Mouse (Mus musculus) embryonic stem cell, embryonic (primary cell): ENCODE measurements at regions not wholly inside any gene's neighbourhood (a gene's known extent, or its start where the extent isn't known, plus 50 kb on each side); places are given as distances from the start of the nearest gene placed in this dataset.

ENCODE experiments used
- CTCF ChIA-PET, 4 experiments: fragments of 300-600 bp in 2 of 4; fragments of 350-600 bp in 2 of 4; sonication (Branson Sonifier 250); formaldehyde crosslinking; loops; one replicate each; lab custom pipeline; 2022; ENCODE audit warnings: inconsistent platforms in 2 of 4; lab: Charles Lee
- POLR2A ChIA-PET, 4 experiments: fragments of 300-600 bp in 2 of 4; fragments of 350-600 bp in 2 of 4; sonication (Branson Sonifier 250); formaldehyde crosslinking; loops; one replicate each; lab custom pipeline; 2022; ENCODE audit warnings: antibody characterized with exemption in 4 of 4, inconsistent platforms in 1 of 4; lab: Charles Lee

DNA sequence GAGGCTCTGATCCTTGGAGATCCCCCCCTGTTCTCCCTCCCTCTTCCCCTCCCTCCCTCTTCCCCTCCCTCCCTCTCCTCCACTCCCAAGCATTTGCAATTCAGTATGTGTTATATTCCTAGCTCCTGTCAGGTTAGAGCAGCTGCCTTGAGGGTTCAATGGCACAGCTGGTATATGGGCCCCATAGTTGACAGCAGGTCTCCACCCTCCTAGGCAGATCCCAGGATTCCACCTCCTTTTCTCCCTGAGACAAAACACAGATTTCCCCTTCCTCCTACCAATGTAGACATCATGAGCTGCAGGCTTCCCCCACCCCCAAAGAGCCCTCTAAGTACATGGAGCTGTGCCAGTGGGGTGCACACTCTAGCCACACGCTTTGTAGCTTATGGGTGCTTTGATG lies 137.8 kb downstream of the Unc5cl start:
- ChIA-PET POLR2A (interaction anchor here in 2 of 4 experiments (0.6 to 1.2 kb wide), 2 partner anchors 75 to 125 kb away, joined by 4 read pairs; no protein-coding TSS in a partner anchor), CTCF (interaction anchor here (0.6 to 1.6 kb wide), 10 partner anchors 9 to 1309 kb away, joined by 3 to 10 read pairs (median 4); no protein-coding TSS in a partner anchor)

GRCm38 (mm10) chr17:48595418-48595963 lies 140.8 kb downstream of the Unc5cl start:
- POLR2A ChIA-PET: interaction anchor here in 1 of 4 experiments (0.9 kb wide), 1 partner anchor 10 kb away, joined by 6 read pairs; no protein-coding TSS in a partner anchor
- CTCF ChIA-PET: interaction anchor here (0.6 to 3.8 kb wide), 21 partner anchors 10 to 227 kb away, joined by 3 to 21 read pairs (median 4); no protein-coding TSS in a partner anchor

DNA sequence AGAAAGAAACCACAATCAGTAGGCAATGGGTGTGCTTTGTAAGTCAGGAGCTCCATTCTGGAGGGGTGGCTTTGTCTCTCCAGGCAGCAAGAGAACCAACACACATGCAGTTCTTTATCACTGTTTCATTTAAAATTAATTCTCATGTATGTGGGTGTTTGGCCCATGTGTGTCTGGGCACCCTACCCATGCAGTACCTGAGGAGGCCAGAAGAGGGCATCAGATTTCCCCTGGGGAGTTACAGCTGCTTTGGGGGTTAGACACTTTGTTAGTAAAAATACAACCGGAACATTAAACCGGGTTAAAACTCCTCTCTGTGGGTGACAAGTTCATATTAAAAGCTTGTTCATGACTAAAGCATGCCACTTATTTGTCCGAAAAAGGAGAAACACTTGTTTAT lies 141.7 kb downstream of the Unc5cl start:
- CTCF ChIA-PET: interaction anchor here (0.6 to 3.8 kb wide), 22 partner anchors 9 to 1706 kb away, joined by 3 to 21 read pairs (median 4); partner anchors contain the start of gene Tbcc (in 1 of the 4)

GRCm38 (mm10) chr17:48597301-48597700 lies 142.6 kb downstream of the Unc5cl start:
- ChIA-PET CTCF (interaction anchor here in 3 of 4 experiments (0.7 to 1.8 kb wide), 7 partner anchors 8 to 569 kb away, joined by 3 to 12 read pairs (median 5); no protein-coding TSS in a partner anchor), POLR2A (no interaction called here)

More for the DNA sequence above, 141.7 kb downstream of the Unc5cl start:
- POLR2A ChIA-PET: no interaction called here

DNA sequence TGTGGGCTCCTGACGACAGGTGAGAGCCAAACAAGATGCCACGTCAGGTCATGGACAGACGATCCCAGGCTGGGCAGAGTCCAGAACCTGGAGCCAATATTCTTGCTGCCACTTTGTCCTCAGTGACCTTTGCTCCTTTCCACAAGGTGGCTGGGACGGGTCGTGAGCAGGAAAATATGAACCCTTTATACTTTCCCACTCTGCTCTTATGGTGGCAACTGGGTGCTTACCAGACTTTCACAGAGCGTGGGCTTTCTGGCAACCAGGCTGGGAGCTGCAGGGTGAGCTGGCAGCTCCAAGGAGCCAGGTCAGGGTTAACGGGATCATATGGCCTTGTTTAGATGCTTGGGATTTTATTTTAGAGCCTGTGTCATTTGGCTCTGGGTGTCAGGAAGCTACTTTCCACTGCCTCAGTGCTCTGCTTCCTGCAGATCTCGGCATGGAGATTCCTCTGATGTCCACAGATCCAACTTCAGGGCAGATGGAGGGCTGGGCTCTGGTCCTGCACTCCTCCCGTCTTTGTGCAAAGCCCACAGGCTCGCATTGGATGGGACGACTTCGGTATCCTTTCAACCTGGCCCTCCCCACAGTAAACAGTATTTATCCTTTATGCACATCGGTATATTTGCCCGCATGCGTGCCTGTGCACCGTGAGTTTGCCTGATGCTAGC lies 143.9 kb downstream of the Unc5cl start:
- POLR2A ChIA-PET: no interaction called here
- CTCF ChIA-PET: interaction anchor here in 2 of 4 experiments (1.4 to 1.5 kb wide), 2 partner anchors 60 to 131 kb away, joined by 5 to 6 read pairs; no protein-coding TSS in a partner anchor

DNA sequence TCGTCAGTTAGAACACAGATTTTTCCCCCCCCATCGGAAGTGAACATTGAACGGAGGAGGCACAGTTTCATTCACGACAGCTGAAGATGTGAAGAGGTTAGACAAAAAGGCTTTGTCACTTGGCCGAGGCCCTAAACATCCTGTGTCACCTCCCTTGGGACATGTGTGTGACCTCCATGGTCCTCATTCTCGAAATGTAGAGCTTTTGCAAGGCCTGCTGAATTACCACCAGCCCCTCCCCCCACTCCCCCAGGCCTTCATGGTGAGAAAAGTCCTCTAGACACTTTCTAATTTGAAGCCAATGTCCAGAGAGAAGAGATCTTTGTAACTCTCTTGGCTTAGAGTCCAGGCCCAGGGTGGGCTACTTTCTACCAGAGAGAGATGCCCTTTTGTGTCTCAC lies 145.5 kb downstream of the Unc5cl start:
- POLR2A ChIA-PET: interaction anchor here in 2 of 4 experiments (1.3 to 3.6 kb wide), 2 partner anchors 15 to 174 kb away, joined by 4 to 22 read pairs; no protein-coding TSS in a partner anchor

DNA sequence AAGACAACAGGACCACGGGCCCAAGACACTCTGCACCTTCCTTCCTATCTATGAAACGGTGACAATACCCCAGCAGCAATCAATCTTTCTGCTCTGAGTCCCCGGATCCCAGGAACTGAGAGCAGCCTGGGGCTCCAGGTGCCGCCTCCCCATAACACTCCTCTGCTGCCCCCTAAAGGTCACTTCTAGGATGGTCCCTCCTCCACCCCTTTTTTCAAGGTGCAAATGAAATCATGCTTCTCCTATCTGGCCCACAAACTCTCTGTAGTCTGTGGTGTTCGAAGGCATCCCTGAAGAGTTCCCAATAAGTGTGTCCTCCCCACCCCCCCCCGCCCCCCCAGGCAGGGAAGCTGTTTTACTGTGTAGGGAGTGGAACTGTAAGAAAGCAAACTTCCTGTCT lies 147.9 kb downstream of the Unc5cl start:
- CTCF ChIA-PET: interaction anchor here in 3 of 4 experiments (0.6 to 2.1 kb wide), 10 partner anchors 9 to 571 kb away, joined by 3 to 17 read pairs (median 5); no protein-coding TSS in a partner anchor
- POLR2A ChIA-PET: interaction anchor here in 1 of 4 experiments (1.2 to 3.6 kb wide), 2 partner anchors 12 to 135 kb away, joined by 3 to 22 read pairs; no protein-coding TSS in a partner anchor

More for the DNA sequence above, 145.5 kb downstream of the Unc5cl start:
- CTCF ChIA-PET: interaction anchor here in 3 of 4 experiments (0.6 to 2.1 kb wide), 4 partner anchors 13 to 62 kb away, joined by 4 to 9 read pairs (median 5); no protein-coding TSS in a partner anchor

DNA sequence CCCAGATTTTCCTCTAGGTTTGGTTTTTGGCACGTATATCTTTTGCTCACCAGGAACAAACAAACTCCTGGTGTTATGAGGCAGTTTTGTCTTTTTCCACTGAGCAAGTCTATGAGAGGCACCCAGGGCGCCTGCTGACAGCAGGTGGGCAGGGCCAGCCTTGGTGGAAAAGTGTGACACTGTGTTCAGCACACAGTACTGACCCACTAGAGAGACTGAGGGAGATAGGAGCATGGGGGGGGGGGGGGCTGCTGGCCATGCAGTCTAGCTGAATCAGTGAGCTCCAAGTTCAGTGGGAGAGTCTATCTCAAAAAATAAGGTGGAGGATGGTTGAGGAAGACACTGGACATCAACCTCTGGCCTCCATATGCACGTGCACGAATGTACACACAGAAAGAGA lies 152.1 kb downstream of the Unc5cl start:
- ChIA-PET CTCF (interaction anchor here in 2 of 4 experiments (0.6 to 1.1 kb wide), 2 partner anchors 94 to 190 kb away, joined by 3 to 7 read pairs; no protein-coding TSS in a partner anchor), POLR2A (interaction anchor here in 2 of 4 experiments (0.5 to 0.6 kb wide), 2 partner anchors 90 to 625 kb away, joined by 3 to 6 read pairs; no protein-coding TSS in a partner anchor)

DNA sequence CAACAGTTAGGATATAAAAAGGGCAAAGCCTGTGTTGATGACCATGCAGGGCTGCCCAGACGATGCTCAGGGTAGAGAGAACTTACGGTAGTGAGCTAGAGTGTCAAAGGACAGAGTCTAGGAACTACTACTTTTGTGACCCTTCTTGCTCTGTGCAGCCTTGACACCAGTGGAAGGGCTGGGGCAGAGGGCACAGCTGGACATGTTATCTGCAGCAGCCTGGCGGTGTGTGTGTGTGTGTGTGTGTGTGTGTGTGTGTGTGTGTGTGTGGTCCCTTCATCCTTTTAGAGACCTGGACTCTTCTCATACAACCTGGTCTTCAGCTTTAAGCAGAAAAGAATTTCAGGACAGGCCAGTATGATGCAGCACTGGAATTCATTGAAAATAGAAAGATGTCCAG lies 153.6 kb downstream of the Unc5cl start:
- POLR2A ChIA-PET: no interaction called here
- CTCF ChIA-PET: interaction anchor here in 2 of 4 experiments (0.6 to 1.2 kb wide), 3 partner anchors 12 to 323 kb away, joined by 3 to 5 read pairs (median 4); no protein-coding TSS in a partner anchor

- ChIA-PET POLR2A (interaction anchor here in 2 of 4 experiments (0.6 to 2.3 kb wide), 2 partner anchors 9 to 186 kb away, joined by 3 to 7 read pairs; no protein-coding TSS in a partner anchor), CTCF (interaction anchor here in 1 of 4 experiments (1.2 to 1.7 kb wide), 2 partner anchors 9 to 15 kb away, joined by 4 read pairs; no protein-coding TSS in a partner anchor)
Observed at GRCm38 (mm10) chr17:48610107-48610506, 155.4 kb downstream of the Unc5cl start.

- CTCF ChIA-PET: interaction anchor here in 3 of 4 experiments (0.6 to 1.7 kb wide), 5 partner anchors 9 to 1274 kb away, joined by 3 to 4 read pairs (median 4); partner anchors contain the start of gene Treml2 (in 1 of the 3)
Observed at GRCm38 (mm10) chr17:48610806-48611205, 156.1 kb downstream of the Unc5cl start.

GRCm38 (mm10) chr17:48613491-48613890 lies 158.8 kb downstream of the Unc5cl start:
- ChIA-PET POLR2A (interaction anchor here in 2 of 4 experiments (0.8 to 3.4 kb wide), 2 partner anchors 13 to 571 kb away, joined by 3 to 22 read pairs; no protein-coding TSS in a partner anchor), CTCF (interaction anchor here in 3 of 4 experiments (0.5 to 1.4 kb wide), 8 partner anchors 13 to 181 kb away, joined by 3 to 13 read pairs (median 4); no protein-coding TSS in a partner anchor)

More at GRCm38 (mm10) chr17:48610806-48611205, 156.1 kb downstream of the Unc5cl start:
- POLR2A ChIA-PET: interaction anchor here in 3 of 4 experiments (0.6 to 2.3 kb wide), 4 partner anchors 9 to 204 kb away, joined by 3 to 7 read pairs (median 3); no protein-coding TSS in a partner anchor

DNA sequence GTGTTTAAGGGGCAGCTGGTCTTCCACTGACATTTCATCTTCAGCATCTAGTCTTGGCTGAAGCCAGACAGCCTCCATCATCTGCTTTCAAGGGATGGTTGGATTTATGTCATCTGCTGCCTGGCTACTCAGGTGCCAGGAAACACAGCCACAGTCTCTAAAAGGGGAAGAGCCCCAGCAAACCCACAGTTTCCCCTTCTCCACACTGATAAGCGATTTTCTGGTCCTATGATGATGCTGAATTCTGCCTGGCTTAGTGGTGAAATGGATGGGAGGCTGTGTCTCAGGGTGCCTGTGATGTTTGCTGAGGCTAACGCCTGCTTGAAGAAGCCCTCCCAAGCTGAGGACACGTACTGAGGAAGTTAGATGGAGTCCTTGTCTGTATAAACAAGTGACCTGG lies 160.5 kb downstream of the Unc5cl start:
- POLR2A ChIA-PET: interaction anchor here in 2 of 4 experiments (0.9 to 3.4 kb wide), 7 partner anchors 14 to 188 kb away, joined by 3 to 22 read pairs (median 4); no protein-coding TSS in a partner anchor
- CTCF ChIA-PET: interaction anchor here in 3 of 4 experiments (0.6 to 2.3 kb wide), 5 partner anchors 14 to 1135 kb away, joined by 3 to 9 read pairs (median 3); no protein-coding TSS in a partner anchor

DNA sequence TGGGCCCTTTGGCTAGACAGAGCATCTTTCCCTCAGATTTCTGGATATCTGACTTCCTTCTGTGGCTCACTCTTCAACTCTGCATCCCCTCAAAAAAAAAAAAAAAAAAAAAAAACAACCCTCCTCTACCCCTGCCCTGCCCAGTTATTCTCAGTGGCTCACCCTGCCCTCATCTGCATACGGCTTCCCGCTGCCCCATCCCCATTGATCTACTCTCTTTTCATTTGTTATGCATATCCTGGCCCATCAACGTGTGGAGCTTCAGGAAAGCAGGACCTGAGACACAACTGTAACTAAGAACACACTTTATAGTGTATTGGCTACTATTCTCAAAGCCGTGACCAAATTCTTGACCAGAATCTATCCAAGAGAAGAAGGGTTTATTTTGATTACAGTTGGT lies 161.5 kb downstream of the Unc5cl start:
- ChIA-PET CTCF (interaction anchor here (0.7 to 2.3 kb wide), 8 partner anchors 15 to 519 kb away, joined by 3 to 23 read pairs (median 7); no protein-coding TSS in a partner anchor), POLR2A (interaction anchor here in 3 of 4 experiments (0.5 to 3.4 kb wide), 28 partner anchors 15 to 738 kb away, joined by 3 to 22 read pairs (median 4); partner anchors contain the start of gene Tspo2 (in 1 of the 3))

GRCm38 (mm10) chr17:48620896-48621295 lies 166.2 kb downstream of the Unc5cl start:
- ChIA-PET POLR2A (no interaction called here), CTCF (no interaction called here)

DNA sequence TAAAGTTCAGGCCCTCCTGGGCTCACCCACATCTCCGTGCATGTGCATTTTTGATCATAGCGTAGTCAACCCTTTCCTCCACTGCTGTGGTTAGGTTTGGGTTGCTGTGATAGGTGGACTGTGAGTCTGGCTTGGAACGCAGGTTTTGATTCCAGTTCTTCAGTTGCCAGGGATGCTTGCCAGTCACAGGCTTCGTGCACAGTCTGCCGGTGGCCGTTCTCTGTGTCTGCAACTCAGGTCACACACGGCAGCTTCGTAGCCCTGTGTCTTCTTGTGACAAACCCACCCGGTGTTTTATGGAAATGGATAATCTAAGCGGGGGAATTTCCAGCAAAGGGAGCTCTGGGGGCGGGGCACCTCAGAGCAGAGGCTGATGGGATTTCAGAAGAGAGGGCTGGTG lies 167.0 kb downstream of the Unc5cl start:
- ChIA-PET POLR2A (no interaction called here), CTCF (interaction anchor here in 2 of 4 experiments (0.7 to 1.1 kb wide), 2 partner anchors 155 to 254 kb away, joined by 3 to 8 read pairs; no protein-coding TSS in a partner anchor)

- ChIA-PET CTCF (no interaction called here), POLR2A (interaction anchor here in 1 of 4 experiments (0.9 kb wide), 1 partner anchor 23 kb away, joined by 3 read pairs; no protein-coding TSS in a partner anchor)
Observed at GRCm38 (mm10) chr17:48624937-48625336, 170.2 kb downstream of the Unc5cl start.
